Mouse (Mus musculus): ENCODE data around the gene Pparg.

- no peak for TF ChIP-seq CTCF (IDR thresholded peaks at IDR 0.05; ENCODE audit: extremely low read depth, insufficient read length, insufficient replicate concordance, low read depth, low read length)
- TF ChIP-seq POLR2A (IDR thresholded peaks at IDR 0.05; ENCODE audit: low read depth, low read length) = no peak
Observed at GRCm38 (mm10) chr6:115513207-115513606, 152.5 kb downstream of the Pparg start.

Data from small intestine, adult 2 months (tissue).